Mouse (Mus musculus) lung, adult 2 months (tissue): Measurements from ENCODE around the gene Tex19.2.

Experiments used
- CTCF ChIP-seq: fragments of 200-500 bp; IDR thresholded peaks from 2 replicates; pipeline ENCODE4 v1.5.1; 2011; ENCODE audit warnings: mild to moderate bottlenecking, low read length, control low read depth; ENCODE audit not compliant: insufficient read depth
- POLR2A ChIP-seq: fragments of 200-500 bp; IDR thresholded peaks from 2 replicates; pipeline ENCODE4 v1.6.1; 2011; ENCODE audit warnings: low read depth, mild to moderate bottlenecking, control low read depth, low read length, borderline replicate concordance; ENCODE audit errors: extremely low read depth

DNA sequence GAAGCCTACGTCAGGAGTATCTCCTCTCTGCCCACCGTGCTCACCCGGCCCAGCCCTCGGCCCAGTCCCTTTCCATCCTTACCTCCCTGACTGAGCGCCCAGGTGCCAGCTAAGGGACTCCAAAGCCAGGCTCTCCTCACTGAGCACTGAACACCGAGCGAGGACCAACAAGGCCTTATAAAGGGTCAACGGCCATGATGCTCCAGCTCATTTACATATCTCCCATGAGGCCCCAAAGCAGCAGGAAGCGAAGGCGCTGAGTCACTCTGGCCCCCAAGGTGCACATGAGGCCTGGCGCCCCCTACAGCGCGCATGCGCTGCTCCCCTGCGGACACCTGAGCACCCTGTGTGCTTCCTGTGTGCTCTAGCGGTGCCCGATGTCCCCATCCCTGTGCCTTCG lies 371 bp downstream of the Tex19.2 start:
- no peak for TF ChIP-seq CTCF
- TF ChIP-seq POLR2A = no peak
